Mouse (Mus musculus): ENCODE data around the gene Zfp446.

Gene Zfp446

GRCm38 (mm10) chr7:13024805-13025204 is 47.2 kb downstream of the Zfp446 start:
- peak; percentile 83 for DNase-seq (ENCODE audit: low spot score)

GRCm38 (mm10) chr7:13025511-13026112 is 48.0 kb downstream of the Zfp446 start:
- DNase-seq (ENCODE audit: low spot score), result peak; percentile 1

GRCm38 (mm10) chr7:13028986-13029385 is 51.3 kb downstream of the Zfp446 start:
- no peak for DNase-seq (ENCODE audit: low spot score)

GRCm38 (mm10) chr7:13031069-13031468 is 53.4 kb downstream of the Zfp446 start:
- DNase-seq (ENCODE audit: low spot score), result no peak

GRCm38 (mm10) chr7:13031983-13032382 is 54.3 kb downstream of the Zfp446 start:
- no peak for DNase-seq (ENCODE audit: low spot score)

GRCm38 (mm10) chr7:13032541-13032940 is 54.9 kb downstream of the Zfp446 start:
- DNase-seq (ENCODE audit: low spot score), result no peak

GRCm38 (mm10) chr7:13033451-13034147 is 56.0 kb downstream of the Zfp446 start:
- DNase-seq (ENCODE audit: low spot score), result no peak

GRCm38 (mm10) chr7:13034148-13034977 is 56.7 kb downstream of the Zfp446 start, which contains the start of gene Chmp2a:
TSS of gene Chmp2a (minus strand) at chr7:13034807.
- DNase-seq (ENCODE audit: low spot score), result peak; percentile 97

Data from yolk sac, embryonic 10.5 days (tissue).